Mouse (Mus musculus) CH12.LX (cell line): Measurements from ENCODE around the gene Pcgf6. TPM values are rescaled to one million over a fixed set of nuclear protein-coding genes. Genes with fewer than 3 reads are reported as not detected.

Source experiments
- DNase-seq: peaks from one replicate; pipeline ENCODE4 v3.0.0-alpha.2; 2013; ENCODE audit errors: extremely low read depth
- H3K27ac ChIP-seq: 2 replicates; pipeline ENCODE4 v1.5.1; 2012; ENCODE audit warnings: low read depth, mild to moderate bottlenecking, control low read depth, moderate library complexity; ENCODE audit not compliant: insufficient read depth
- H3K27me3 ChIP-seq: replicated peaks from 2 replicates; pipeline ENCODE3; 2012; ENCODE audit warnings: inconsistent platforms
- H3K36me3 ChIP-seq, 2 experiments: replicated peaks in 1 of 2; 2 replicates each; pipeline versions ENCODE3 to v1.6.1; 2012; ENCODE audit warnings: inconsistent platforms in 1 of 2, low read length in 1 of 2, mild to moderate bottlenecking in 1 of 2, mixed read lengths in 1 of 2, moderate library complexity in 1 of 2; ENCODE audit not compliant: control insufficient read depth in 1 of 2, insufficient read depth in 1 of 2
- H3K4me1 ChIP-seq, 2 experiments: 2 replicates each; pipeline ENCODE4 v1.6.1; 2012; ENCODE audit warnings: inconsistent platforms in 1 of 2, moderate library complexity in 1 of 2; ENCODE audit not compliant: insufficient read depth in 2 of 2, control insufficient read depth in 1 of 2
- H3K4me2 ChIP-seq: 2 replicates; pipeline ENCODE4 v1.6.1; 2012; ENCODE audit warnings: low read depth, mild to moderate bottlenecking, control low read depth; ENCODE audit not compliant: poor library complexity, insufficient read depth, severe bottlenecking
- H3K4me3 ChIP-seq, 3 experiments: fragments of 150-350 bp in 1 of 3; sonication (generic) in 1 of 3; replicated peaks in 1 of 3; 2 replicates each; pipeline versions ENCODE3 to v1.5.1; 2011 to 2012; ENCODE audit warnings: low read depth in 2 of 3, low read length in 2 of 3, mild to moderate bottlenecking in 2 of 3, moderate library complexity in 2 of 3, control low read depth in 1 of 3, improper control_type of control experiment in 1 of 3, inconsistent platforms in 1 of 3, mixed read lengths in 1 of 3; ENCODE audit not compliant: poor library complexity in 1 of 3
- H3K79me2 ChIP-seq: replicated peaks from 2 replicates; pipeline ENCODE4 v1.6.1; 2012; ENCODE audit warnings: mild to moderate bottlenecking, moderate library complexity; ENCODE audit not compliant: control insufficient read depth, poor library complexity, insufficient read depth, severe bottlenecking; ENCODE audit errors: extremely low read depth
- H3K9ac ChIP-seq: 2 replicates; pipeline ENCODE4 v1.6.1; 2012; ENCODE audit warnings: low read depth, mild to moderate bottlenecking, control low read depth, moderate library complexity; ENCODE audit not compliant: insufficient read depth
- H3K9me3 ChIP-seq: replicated peaks from 2 replicates; pipeline ENCODE3; 2012; ENCODE audit warnings: low read length, inconsistent platforms, mixed read lengths
- CHD1 ChIP-seq: IDR thresholded peaks from 2 replicates; pipeline ENCODE4 v1.6.1; 2012; ENCODE audit warnings: low read depth, low read length, improper control_type of control experiment, inconsistent platforms
- CTCF ChIP-seq, 2 experiments: IDR thresholded peaks in 1 of 2; conservative IDR thresholded peaks in 1 of 2; 2 replicates each; pipeline ENCODE4 v1.5.1; 2011 to 2012; ENCODE audit warnings: low read depth in 2 of 2, low read length in 2 of 2, improper control_type of control experiment in 1 of 2, inconsistent platforms in 1 of 2, mild to moderate bottlenecking in 1 of 2, moderate library complexity in 1 of 2
- E2F4 ChIP-seq: IDR thresholded peaks from 2 replicates; pipeline ENCODE4 v1.6.1; 2011; ENCODE audit warnings: low read depth, low read length, improper control_type of control experiment; ENCODE audit not compliant: insufficient replicate concordance
- ETS1 ChIP-seq: conservative IDR thresholded peaks from 2 replicates; pipeline ENCODE4 v1.6.1; 2012; ENCODE audit warnings: low read depth, mild to moderate bottlenecking, inconsistent platforms, low read length, improper control_type of control experiment, moderate library complexity
- GABPA ChIP-seq: IDR thresholded peaks from 2 replicates; pipeline ENCODE4 v1.6.1; 2012; ENCODE audit warnings: low read depth, low read length, improper control_type of control experiment, inconsistent platforms; ENCODE audit not compliant: insufficient replicate concordance
- HCFC1 ChIP-seq: IDR thresholded peaks from 2 replicates; pipeline ENCODE4 v1.6.1; 2012; ENCODE audit warnings: low read depth, mild to moderate bottlenecking, inconsistent platforms, low read length, improper control_type of control experiment
- IRF4 ChIP-seq: IDR thresholded peaks from 2 replicates; pipeline ENCODE4 v1.6.1; 2014; ENCODE audit warnings: low read depth, mild to moderate bottlenecking, inconsistent platforms, low read length, improper control_type of control experiment
- JUN ChIP-seq: IDR thresholded peaks from 2 replicates; pipeline ENCODE4 v1.6.1; 2011; ENCODE audit warnings: low read depth, mild to moderate bottlenecking, low read length, improper control_type of control experiment, moderate library complexity; ENCODE audit not compliant: insufficient read depth
- KAT2A ChIP-seq: IDR thresholded peaks from 2 replicates; pipeline ENCODE4 v1.6.1; 2012; ENCODE audit warnings: low read length, improper control_type of control experiment, inconsistent platforms; ENCODE audit not compliant: insufficient replicate concordance
- MAFK ChIP-seq: IDR thresholded peaks from 2 replicates; pipeline ENCODE4 v1.6.1; 2011; ENCODE audit warnings: low read length, improper control_type of control experiment; ENCODE audit not compliant: insufficient replicate concordance
- MYC ChIP-seq: IDR thresholded peaks from 2 replicates; pipeline ENCODE4 v1.6.1; 2011; ENCODE audit warnings: low read depth, mild to moderate bottlenecking, improper control_type of control experiment, low read length
- NELFE ChIP-seq: IDR thresholded peaks from 2 replicates; pipeline ENCODE4 v1.6.1; 2011; ENCODE audit warnings: low read depth, low read length, improper control_type of control experiment
- PAX5 ChIP-seq: IDR thresholded peaks from 2 replicates; pipeline ENCODE4 v1.6.1; 2012; ENCODE audit warnings: low read length, inconsistent platforms, mixed read lengths
- POLR2A ChIP-seq: IDR thresholded peaks from 2 replicates; pipeline ENCODE4 v1.6.1; 2011; ENCODE audit warnings: low read depth, mild to moderate bottlenecking, improper control_type of control experiment, low read length
- POLR2AphosphoS2 ChIP-seq: IDR thresholded peaks from 2 replicates; pipeline ENCODE4 v1.6.1; 2011; ENCODE audit warnings: low read depth, low read length, improper control_type of control experiment
- RAD21 ChIP-seq: IDR thresholded peaks from 2 replicates; pipeline ENCODE4 v1.6.1; 2011; ENCODE audit warnings: low read depth, mild to moderate bottlenecking, low read length, improper control_type of control experiment, moderate library complexity
- SIN3A ChIP-seq: IDR thresholded peaks from 2 replicates; pipeline ENCODE4 v1.6.1; 2012; ENCODE audit warnings: low read length, improper control_type of control experiment, inconsistent platforms
- SMC3 ChIP-seq: IDR thresholded peaks from 2 replicates; pipeline ENCODE4 v1.6.1; 2011; ENCODE audit warnings: low read depth, low read length, improper control_type of control experiment
- TCF12 ChIP-seq: IDR thresholded peaks from 2 replicates; pipeline ENCODE4 v1.6.1; 2014; ENCODE audit warnings: low read depth, mild to moderate bottlenecking, inconsistent platforms, low read length, improper control_type of control experiment
- UBTF ChIP-seq: IDR thresholded peaks from 2 replicates; pipeline ENCODE4 v1.6.1; 2012; ENCODE audit warnings: low read depth, mild to moderate bottlenecking, inconsistent platforms, low read length, improper control_type of control experiment, moderate library complexity
- USF2 ChIP-seq: conservative IDR thresholded peaks from 2 replicates; pipeline ENCODE4 v1.6.1; 2011; ENCODE audit warnings: low read depth, low read length, improper control_type of control experiment
- ZC3H11A ChIP-seq: IDR thresholded peaks from 2 replicates; pipeline ENCODE4 v1.6.1; 2012; ENCODE audit warnings: low read depth, mild to moderate bottlenecking, inconsistent platforms, low read length, improper control_type of control experiment
- ZMIZ1 ChIP-seq: IDR thresholded peaks from 2 replicates; pipeline ENCODE4 v1.6.1; 2012; ENCODE audit warnings: low read depth, mild to moderate bottlenecking, inconsistent platforms, low read length, improper control_type of control experiment
- dilution Hi-C: fragments of 300-500 bp; cut with MboI; formaldehyde crosslinking; loops from 2 replicates; pipeline ENCODE4 v1.14.3; 2020; ENCODE audit warnings: low sequenced_read_pairs; ENCODE audit not compliant: extremely low pct_unique_long_range_greater_than_20kb, extremely low pct_ligation_motif_present
- in situ Hi-C: fragments of 300-500 bp; cut with MboI; formaldehyde crosslinking; loops from 3 replicates; pipeline ENCODE4 v1.14.3; 2019; ENCODE audit warnings: low sequenced_read_pairs, low pct_ligation_motif_present, low pct_unique_long_range_greater_than_20kb, mixed read lengths
- polyA plus RNA-seq: library from polyadenylated mRNA; unstranded; fragments of >175 nt; gene quantifications from 2 replicates; pipeline ENCODE4 v1.2.1, GENCODE M21; 2012; ENCODE audit warnings: low read depth; ENCODE audit not compliant: insufficient read length
- total RNA-seq, 2 experiments: library from RNA; depleted of rRNA; stranded (reverse); fragments of 300-350 nt in 1 of 2; fragments of >200 nt in 1 of 2; gene quantifications; 2 replicates each; pipeline ENCODE4 v1.2.3; 2012 to 2014

Pcgf6 gene
- total and polyA plus RNA-seq, 3 experiments, result 17.3 to 43.8 (median 39.7) TPM

GRCm38 (mm10) chr19:47052927-47053326 is 2.2 kb upstream of the Pcgf6 start:
- Histone ChIP-seq H3K4me3 (no peak overlapping the region), H3K27me3 (no peaks in the 10 kb centered on the region), H3K9me3 (no peaks in the 10 kb centered on the region), H3K4me2 (no peak overlapping the region), H3K27ac (no peak overlapping the region), H3K79me2 (peaks cover 11% of the 10 kb centered on the region), H3K9ac (no peak overlapping the region), H3K36me3 (peaks cover 4 to 10% of the 10 kb centered on the region in 2 experiments), H3K4me1 (peaks cover 9 to 23% of the 10 kb centered on the region in 2 experiments)
- TF ChIP-seq SIN3A, result no peak
- TF ChIP-seq CTCF (conservative IDR thresholded peaks at IDR 0.05 in 1 of 2, IDR thresholded peaks at IDR 0.05 in 1 of 2; ENCODE audit: low read depth in 2 of 2, low read length in 2 of 2), result no peak
- TF ChIP-seq UBTF, result no peak
- TF ChIP-seq PAX5, result no peak
- no peak for TF ChIP-seq HCFC1
- TF ChIP-seq CHD1, result no peak
- no peak for TF ChIP-seq USF2
- TF ChIP-seq RAD21, result no peak
- TF ChIP-seq ETS1, result no peak
- TF ChIP-seq JUN, result no peak
- no peak for TF ChIP-seq MAFK
- TF ChIP-seq POLR2A, result no peak
- no peak for TF ChIP-seq KAT2A
- TF ChIP-seq POLR2AphosphoS2, result no peak
- no peak for TF ChIP-seq ZC3H11A
- no peak for TF ChIP-seq IRF4
- no peak for DNase-seq
- dilution Hi-C loops (no loop called here), in situ Hi-C loops (no loop called here)

- peak overlapping the region; percentile 90 for H3K4me2 ChIP-seq
- H3K27me3 ChIP-seq, result no peaks in the 10 kb centered on the region
- no peak for TF ChIP-seq E2F4
- TF ChIP-seq KAT2A, result no peak
- no peak for TF ChIP-seq IRF4
- no peak for TF ChIP-seq SMC3
- TF ChIP-seq NELFE, result no peak
- no peak for TF ChIP-seq TCF12
- TF ChIP-seq ZMIZ1, result no peak
- TF ChIP-seq GABPA, result no peak
- no peak for TF ChIP-seq POLR2A
- TF ChIP-seq MYC, result no peak
- no peak for TF ChIP-seq MAFK
- TF ChIP-seq SIN3A, result no peak
- TF ChIP-seq CTCF (conservative IDR thresholded peaks at IDR 0.05 in 1 of 2, IDR thresholded peaks at IDR 0.05 in 1 of 2; ENCODE audit: low read depth in 2 of 2, low read length in 2 of 2), result no peak
- TF ChIP-seq, all 38 proteins: peak for 0
- Histone ChIP-seq H3K9me3 (no peaks in the 10 kb centered on the region), H3K9ac (peak overlapping the region; percentile 96), H3K4me3 (peak overlapping the region; percentile 79 to 81 (median 80)), H3K79me2 (peaks cover 11% of the 10 kb centered on the region), H3K4me1 (peaks cover 9 to 27% of the 10 kb centered on the region in 2 experiments), H3K36me3 (peaks cover 18 to 39% of the 10 kb centered on the region in 2 experiments), H3K27ac (no peak overlapping the region)
- dilution Hi-C loops, result no loop called here
- in situ Hi-C loops, result no loop called here
- no peak for DNase-seq
Observed at GRCm38 (mm10) chr19:47049840-47050239, 866 bp downstream of the Pcgf6 start.
